Mouse (Mus musculus): ENCODE results near the gene Clec12b.
A peak's percentile ranks its signal among the peaks of the same experiment; 100 is the strongest.

Clec12b gene

DNA sequence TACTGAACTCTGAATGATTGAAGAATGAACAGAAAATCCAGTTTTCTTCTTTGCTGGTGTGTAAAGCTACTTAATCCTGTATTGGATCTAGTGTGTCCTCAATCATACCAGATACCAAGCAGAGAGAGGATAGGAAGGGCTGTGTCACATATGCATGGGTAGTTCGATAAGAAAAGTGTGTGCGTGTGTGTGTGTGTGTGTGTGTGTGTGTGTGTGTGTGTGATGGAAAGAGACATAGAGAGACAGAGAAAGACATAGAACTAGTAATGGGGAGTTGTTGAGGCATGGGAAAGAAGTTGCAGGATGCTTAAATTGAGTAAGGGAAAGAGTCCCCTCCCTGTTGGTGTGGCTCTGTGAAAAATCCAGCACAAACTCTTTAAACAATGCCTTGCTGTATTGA lies at the start of gene Clec12b:
Clec12b (minus strand) TSS at position 101 of the 400 bp plus-strand sequence.
- DNase-seq (ENCODE audit: low read depth, low spot score): no peak

DNA sequence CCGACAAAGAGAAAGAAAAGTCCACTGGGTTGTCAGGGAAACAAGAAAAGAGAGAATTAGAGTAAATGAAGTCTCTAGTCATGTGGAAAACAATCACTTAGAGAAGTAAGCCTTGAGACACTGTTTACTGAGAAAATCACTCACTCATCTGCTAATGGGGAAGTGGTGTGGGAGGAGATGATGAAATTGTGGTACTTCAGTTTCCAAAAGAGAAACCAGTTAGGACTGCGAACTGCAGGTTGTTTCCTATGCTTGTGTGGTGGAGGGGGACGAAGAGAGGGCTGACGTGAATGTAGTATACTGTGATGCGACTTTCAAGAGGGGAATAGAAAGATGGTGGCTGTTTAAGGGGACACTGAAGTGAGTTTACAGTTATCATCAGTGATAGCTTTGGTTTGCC lies 48.6 kb upstream of the Clec12b start:
- DNase-seq (ENCODE audit: low read depth, low spot score): peak; percentile 37

DNA sequence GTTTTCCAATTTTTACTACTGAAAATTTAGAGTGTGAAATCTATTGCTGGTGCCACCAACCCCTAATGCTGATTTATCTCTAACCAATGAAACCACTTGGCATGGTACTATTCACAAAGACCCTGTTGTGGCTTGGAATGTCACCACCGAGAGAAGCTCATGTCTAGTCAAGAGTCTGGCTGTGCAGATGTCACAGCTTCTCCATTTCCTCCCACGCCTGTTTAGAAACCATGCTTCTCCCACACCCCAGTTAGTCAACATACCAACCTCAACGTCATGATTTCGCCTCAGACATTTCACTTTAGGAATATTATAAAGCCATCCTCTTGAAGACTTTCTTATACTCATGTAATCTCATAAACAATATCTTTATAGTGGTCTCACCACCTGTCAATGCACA lies 41.6 kb upstream of the Clec12b start:
- DNase-seq (ENCODE audit: low read depth, low spot score): no peak

DNA sequence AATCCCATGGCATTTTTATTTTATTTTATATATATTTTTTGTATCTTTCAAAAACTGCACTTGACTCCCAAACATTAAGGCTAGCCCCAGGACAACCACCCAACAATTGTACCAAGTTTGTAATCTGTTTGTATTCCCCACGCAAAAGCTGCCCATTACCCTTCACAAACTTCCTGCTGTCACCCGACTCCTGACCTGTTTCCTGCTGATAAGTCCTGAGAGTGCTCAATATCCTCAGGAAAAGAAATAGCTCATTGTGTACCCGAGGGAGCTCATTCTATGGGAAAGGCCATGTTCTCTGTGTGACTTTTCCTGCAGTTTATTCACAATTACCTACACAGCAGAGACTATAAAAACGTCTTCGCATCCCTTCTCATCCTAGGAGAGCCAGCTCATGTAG lies 40.1 kb upstream of the Clec12b start:
- no peak for DNase-seq (ENCODE audit: low read depth, low spot score)

DNA sequence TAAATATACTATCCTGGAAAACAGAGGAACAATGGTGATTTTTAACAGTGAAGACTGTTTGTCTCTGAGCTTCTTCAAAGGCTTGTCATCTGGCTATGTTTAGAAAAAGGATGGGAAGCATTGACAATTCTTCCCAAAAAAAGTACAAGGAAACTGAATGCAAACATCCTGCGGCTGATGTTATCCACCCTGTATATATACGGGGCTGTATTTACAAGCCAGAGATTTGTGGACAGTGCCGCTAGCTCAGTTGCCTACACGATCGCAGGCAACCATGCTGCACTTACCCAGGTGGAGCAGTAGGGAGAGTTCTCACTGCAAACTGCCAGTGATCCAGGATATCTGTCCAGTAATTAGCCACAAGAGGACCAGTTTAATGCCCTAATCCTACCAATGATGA lies 39.5 kb upstream of the Clec12b start:
- DNase-seq (ENCODE audit: low read depth, low spot score): no peak

DNA sequence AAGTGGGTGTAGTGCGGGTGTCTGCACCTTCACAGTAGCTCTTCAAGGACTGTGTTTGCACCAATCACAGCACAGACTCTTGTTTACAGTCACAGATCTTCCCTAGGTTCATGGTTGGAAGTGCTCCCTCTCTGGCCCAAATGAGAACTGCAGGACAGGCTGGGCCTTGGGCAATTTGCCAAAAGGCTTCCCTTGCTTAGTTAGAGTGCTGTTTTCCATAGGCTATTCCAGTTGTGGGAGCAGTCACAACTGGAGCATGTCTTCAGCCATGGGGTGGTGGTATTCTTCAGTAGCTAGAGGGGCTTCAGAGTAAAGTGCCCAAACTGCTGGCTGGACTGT lies 38.0 kb upstream of the Clec12b start:
- DNase-seq (ENCODE audit: low read depth, low spot score): peak; percentile 52

DNA sequence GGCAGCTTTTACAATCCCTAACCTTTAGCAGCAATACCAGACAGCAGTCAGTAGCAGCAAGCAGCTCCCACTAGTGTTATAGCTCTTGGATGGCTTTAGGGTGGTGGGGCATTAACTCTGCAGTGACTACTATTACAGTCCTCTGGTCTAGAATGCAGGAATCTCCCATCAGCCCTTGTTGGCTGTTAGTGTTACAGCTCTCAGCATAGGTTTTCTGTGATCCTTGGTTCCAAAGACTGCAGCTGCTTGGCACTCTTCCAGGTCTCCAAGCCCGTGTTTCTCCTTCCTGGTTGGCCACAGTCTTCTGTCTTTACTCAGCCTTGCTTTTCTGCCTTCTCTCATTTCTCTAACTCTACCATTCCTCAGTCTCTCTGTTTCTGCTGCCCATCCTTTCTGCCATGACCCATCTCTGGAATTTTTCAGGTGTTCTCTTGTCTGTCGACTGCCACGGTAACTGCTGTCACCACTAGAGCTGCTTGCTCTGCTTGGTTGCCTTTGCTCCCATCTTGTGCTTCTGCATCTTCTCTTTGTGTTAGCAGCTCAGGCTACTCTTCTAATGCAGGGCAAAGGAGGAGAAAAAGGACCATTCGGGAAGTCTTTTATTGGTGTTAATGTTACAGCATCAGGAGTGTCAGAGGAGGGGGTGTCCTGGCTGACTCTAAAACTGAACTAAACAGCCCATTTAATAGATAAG lies 37.5 kb upstream of the Clec12b start:
- DNase-seq (ENCODE audit: low read depth, low spot score): no peak

DNA sequence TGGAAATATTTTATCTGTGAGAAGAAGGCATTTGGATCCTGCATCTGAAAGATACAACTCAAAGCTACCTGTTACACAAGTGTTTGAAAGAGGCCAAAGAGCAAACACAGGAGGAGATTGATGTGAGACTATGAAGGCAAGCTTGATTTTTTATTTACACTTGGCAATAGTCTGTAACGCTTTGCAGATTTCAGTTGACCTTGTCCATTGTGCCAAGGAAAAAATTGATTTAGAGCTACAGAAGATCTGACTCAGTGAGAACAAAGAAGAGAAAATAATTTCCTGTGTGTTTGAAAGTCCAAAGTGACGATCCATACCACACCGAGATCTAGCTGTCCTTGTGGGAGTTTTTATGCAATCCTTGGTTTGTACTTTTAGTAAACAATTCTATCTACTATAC lies 36.6 kb upstream of the Clec12b start:
- DNase-seq (ENCODE audit: low read depth, low spot score): no peak

DNA sequence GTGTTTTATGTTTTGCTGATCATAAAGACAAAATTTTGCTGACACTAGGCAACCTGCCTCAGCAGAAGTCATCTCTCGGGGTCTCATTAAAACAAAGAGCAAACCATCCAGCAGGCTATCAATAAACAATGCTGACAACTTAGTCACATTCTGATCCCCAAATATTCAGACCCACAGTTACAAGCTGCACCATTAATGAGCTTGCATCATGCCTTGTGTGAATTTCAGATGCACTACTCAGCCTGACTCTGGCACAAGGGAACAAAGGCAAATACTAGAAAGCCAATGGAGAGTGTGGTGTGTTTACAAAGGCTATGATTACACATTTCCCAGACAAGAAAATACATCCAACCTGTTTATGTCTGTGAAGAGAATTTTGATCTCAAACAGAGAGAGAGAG lies 28.5 kb upstream of the Clec12b start:
- DNase-seq (ENCODE audit: low read depth, low spot score): no peak

DNA sequence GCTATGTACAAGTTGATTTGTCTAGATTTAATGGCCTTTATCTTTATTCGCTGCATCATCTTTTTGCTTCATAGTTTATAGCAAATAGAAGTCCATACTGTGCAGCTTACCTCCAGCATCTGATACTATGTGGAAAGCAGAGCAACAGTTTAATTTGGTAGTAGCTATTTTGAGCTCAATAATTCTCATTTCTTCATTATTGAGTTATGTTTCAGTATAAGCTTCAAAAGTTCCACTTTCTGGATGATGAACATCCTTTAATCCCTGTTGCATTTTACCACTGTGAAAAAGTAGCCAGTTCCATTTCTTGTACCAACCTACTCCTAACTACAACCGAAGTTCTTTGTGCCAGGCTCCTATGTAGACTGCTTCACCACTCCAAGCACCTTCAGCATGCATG lies 22.9 kb upstream of the Clec12b start, which contains the start of gene Clec9a:
Clec9a (plus strand) TSS at position 301 of the 400 bp plus-strand sequence.
- DNase-seq (ENCODE audit: low read depth, low spot score): no peak

DNA sequence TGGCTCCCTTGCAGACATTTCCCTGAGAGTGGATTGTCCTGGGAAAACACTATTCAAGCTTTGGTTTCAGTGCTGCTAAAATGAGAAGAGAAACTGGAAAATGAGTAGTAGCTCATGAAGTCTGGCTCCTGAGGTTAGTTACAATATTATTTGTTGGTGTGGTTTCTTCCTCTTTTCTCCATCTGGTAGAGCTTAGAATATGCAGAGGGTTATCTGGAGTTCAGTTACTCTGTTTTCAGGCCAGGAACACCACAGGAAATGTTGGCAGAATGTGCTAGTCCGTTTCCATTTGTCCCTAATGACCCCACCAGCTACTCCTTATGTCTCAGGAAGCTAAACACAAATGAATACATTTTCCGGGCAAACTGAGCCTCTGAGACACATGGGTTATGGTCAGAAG lies 21.6 kb upstream of the Clec12b start:
- no peak for DNase-seq (ENCODE audit: low read depth, low spot score)

DNA sequence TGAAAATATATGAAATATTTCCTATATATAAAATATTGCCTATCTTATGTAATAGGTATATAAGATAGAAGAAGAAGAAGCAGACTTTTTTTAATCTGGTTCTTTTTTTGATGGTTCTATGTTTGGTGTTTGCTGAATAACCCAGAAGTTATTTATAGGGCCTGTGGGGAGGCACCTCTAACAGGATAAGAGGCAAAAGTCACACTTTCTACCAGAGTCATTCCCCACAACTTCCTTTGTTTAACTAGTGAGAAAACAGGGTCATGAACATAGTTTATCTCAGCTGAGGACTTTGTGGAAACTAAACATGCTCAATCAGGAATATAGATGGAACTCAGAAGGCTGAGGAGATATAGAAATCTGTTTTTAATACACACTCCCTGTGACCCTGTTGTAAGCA lies 20.3 kb upstream of the Clec12b start:
- DNase-seq (ENCODE audit: low read depth, low spot score): no peak

DNA sequence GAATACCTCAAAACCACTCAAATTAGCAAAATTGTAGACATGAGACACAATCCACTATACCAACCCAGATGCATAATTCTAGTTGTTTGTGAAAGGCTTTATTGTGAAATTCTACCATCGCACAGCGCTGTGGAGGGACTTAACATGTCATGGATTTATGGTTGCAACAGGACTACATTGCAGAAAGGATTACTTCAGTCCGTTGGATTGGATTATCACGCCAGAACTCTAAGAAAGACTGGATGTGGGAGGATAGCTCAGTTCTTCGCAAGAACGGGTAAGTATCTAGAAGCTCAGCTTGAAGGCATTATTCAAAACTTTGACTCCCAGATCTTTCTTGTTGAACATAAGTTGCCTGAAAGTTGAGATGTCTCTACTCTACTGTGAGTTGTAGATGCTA lies 17.7 kb upstream of the Clec12b start:
- no peak for DNase-seq (ENCODE audit: low read depth, low spot score)

DNA sequence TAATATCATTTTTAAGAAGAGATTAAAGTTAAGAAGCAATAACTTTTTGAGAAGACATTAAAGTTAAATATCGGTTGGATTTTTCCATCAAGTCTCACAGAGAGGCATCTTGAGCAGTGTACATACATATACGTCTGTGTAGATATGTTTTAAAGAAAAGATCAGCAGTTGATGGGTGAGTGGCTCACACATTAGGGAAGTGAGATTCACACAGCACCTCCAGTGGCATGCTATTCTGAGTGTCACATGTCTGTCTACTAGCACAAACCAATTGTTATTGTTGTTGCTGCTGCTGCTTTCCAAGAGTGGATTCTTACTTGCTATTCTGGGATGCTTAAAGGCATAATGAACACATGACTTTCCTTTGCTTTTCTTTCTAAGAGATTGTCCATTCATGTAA lies 16.7 kb upstream of the Clec12b start:
- DNase-seq (ENCODE audit: low read depth, low spot score): no peak

DNA sequence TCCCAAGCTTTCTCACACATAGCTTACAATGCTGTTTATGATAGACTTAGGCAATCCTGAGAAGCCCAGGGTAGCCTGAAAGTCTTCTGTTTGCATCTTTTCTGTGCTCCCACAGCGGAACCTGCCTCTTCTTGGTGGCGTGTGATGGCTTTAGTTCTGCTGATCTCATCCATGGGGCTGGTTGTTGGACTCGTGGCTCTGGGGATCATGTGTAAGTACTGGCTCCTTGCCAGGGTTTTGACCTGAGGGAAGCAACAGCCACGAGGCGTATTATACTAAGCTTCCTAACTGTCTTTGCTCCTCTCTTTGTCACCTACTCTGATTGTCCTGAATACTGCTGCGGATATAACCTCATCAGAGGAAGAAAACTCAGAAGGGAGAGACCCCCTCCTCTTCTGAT lies 14.3 kb upstream of the Clec12b start:
- DNase-seq (ENCODE audit: low read depth, low spot score): no peak

DNA sequence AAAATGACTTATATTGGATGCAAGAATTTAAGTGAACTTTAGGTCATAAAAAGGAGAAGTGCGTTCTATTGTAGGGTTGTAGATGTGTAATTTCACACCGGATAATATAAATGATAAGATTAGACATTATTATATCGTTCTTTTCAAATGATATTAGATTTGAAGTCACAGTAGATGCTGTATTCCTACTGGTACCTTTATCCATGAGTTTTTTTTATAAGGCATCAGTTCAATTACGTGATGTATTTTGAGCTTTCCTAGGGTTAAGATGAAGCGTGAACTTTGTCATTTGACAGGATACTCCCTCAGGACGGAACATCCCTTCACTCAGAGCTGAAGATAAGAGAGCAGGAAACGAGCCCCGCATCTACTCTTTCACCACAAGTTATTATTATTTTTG lies 11.3 kb upstream of the Clec12b start, which contains the start of gene Clec1b:
Clec1b (plus strand) TSS at position 301 of the 400 bp plus-strand sequence.
- no peak for DNase-seq (ENCODE audit: low read depth, low spot score)

DNA sequence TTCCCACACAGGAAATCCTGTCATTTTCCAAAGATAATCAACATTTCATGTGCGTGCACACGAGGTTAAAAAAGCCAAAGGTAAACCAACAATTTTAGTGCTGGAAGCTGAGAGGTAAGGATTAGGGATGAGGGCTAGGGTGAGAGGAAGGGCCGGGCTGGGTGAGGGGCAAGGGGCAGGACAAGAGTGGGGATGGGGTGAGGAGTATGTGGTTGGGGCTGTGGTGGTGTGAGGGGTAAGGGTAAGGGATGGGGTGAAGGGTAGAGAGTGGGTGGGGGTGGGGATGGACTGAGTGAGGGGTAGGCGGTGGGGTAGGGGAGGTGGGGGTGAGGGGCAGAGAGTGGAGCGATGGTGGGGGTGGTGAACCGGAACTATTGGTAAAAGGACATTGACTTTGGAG lies 8.1 kb upstream of the Clec12b start:
- no peak for DNase-seq (ENCODE audit: low read depth, low spot score)

DNA sequence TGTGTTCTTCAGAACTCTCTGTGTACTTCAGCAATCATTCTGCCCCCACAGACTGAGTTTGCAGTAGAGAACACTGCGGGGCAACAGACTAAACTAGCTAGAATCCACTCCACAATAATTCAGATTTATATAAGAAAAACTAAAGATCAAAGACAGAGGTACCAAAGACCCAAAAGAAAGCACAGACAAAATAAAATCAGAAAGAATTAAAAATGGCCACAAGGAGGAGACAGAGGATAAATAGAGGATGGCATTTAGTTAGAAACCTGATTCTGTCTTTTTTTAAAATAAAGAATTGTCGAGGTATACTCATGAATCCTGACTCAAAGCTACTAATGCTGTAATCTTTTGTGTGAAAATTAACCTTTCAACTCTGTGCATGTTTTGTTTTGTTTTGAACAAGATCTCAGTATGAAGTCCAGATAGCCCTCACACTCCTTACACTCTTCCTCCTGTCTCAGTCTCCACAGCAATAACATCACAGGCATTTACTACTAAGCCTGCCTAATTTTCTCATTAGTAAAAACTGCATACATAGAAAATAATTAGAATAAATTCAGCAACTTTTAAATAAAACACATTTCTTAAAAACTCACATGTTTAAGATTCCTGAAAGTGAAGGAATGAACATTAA lies 7.5 kb upstream of the Clec12b start:
- DNase-seq (ENCODE audit: low read depth, low spot score): peak; percentile 11

DNA sequence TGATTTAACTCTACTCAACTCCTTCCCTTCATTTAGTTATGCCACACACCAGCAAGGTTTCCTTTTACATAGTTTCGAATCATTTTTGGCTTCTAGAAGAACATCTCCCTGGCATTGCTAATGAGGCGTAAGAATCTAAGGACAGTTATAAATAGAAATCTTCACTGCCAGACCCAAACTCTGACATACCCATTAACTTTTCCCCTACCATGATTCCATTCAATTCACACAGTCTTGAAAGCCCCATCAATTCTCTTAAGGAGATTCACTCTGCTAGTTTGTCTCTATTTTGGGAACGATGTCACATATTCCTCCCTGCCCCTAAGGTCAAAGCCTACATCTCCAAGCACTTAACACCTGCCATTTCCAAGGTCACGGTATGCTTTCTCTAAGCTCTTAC lies 674 bp downstream of the Clec12b start:
- DNase-seq (ENCODE audit: low read depth, low spot score): no peak

DNA sequence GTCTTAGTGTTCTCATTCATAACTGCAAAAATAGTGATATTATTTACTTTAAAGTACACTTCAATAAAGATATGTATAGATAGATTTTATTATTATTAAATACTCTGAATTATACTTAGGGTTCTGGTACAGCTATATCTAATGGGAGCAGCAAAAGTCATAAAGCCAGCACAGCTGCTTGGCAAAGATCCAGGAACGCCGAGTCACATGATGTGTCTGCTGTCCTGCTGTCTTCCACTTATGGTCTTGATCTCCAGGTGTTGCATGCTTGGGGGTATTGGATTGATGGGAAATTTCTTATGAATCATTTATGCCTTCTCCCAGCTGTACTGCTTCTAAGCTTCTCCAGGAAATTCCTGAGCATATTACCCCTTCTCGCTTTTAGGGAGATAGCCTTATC lies 2.2 kb downstream of the Clec12b start:
- DNase-seq (ENCODE audit: low read depth, low spot score): no peak

DNA sequence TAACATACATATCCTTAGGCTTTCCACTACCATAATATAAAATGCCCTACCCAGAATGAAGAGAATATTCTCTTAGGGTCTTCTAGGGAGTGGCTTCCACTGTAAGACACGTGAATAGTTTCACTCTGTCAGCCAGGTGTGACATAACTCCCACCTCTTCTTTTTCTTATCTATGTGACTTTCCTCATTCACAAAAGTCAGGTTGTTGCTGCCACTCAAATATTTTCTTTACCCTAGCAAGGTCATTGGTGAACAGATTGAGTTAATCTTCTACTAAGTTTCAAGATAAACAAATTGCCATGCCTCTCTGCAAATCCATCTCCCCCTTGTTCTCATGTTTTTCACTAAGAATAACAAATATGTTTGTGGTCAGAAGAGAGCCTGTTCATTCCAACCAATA lies 3.9 kb downstream of the Clec12b start:
- no peak for DNase-seq (ENCODE audit: low read depth, low spot score)

DNA sequence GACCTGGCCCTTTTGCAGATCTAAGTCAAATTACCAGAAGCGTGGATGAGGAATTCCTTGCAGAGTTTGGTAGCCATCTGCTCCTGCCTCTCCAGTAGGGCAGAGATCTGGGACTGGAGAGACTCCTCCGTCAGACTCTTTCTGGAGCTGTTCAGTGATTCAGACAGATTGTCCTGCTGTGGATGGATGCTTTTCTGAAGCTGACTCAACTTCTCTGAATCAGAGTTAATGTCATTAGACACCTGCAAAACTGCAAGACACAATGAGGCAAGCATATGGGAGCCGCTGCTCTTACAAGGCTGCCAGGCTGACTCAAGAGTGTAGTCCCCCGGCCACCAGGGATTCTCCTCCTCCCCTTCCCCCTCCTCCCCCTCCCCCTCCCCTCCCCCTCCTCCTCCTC lies 5.2 kb downstream of the Clec12b start:
- DNase-seq (ENCODE audit: low read depth, low spot score): no peak

DNA sequence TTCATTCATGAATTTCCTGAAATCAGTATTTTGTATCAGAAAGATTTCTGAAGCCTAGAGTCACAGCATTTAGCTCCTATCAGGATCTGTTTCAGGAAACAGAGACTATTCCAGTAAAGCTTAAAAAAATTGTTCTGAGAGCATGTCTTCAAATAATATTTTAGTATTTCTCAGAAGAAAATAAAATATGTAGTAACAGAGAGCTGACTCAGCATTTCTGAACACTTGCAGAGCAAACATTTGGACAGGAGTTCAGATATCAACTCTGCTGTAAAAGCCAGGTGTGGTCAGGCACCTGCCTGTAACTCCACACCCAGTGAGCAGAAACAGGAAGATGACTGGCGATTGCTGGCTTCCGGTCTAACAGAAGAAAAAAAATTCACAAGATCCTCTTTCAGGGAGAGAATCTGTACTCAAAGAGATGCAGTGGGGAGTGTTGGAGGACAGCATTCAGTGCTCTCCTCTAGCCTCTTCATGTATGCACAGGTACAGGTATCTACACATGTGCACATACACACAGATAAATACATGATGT lies 10.7 kb downstream of the Clec12b start:
- DNase-seq (ENCODE audit: low read depth, low spot score): no peak
